Mouse (Mus musculus) adrenal gland, adult 8-10 months (tissue): ENCODE data around the gene Coro1c. TPM values are rescaled to one million over a fixed set of nuclear protein-coding genes. Genes with fewer than 3 reads are reported as not detected.
A peak's percentile ranks its signal among the peaks of the same experiment; 100 is the strongest.

Source experiments
- DNase-seq: peaks from one replicate; pipeline ENCODE4 v3.0.0; 2022
- total RNA-seq, 4 experiments: library from RNA; stranded (reverse); gene quantifications; 2 replicates each; pipeline ENCODE4 v1.2.4; 2022

Gene Coro1c
- total RNA-seq, 4 experiments from 2014 or later = 47.0 to 99.8 (median 77.0) TPM

GRCm38 (mm10) chr5:113883384-113883771 lies 25.2 kb downstream of the Coro1c start:
- DNase-seq = no peak

GRCm38 (mm10) chr5:113882566-113883383 lies 25.8 kb downstream of the Coro1c start:
- DNase-seq = no peak

- DNase-seq = no peak
These were observed 27.4 kb downstream of the Coro1c start for GRCm38 (mm10) chr5:113881136-113881535.

- no peak for DNase-seq
These were observed 29.5 kb downstream of the Coro1c start for GRCm38 (mm10) chr5:113878943-113879617.

GRCm38 (mm10) chr5:113877565-113877964 lies 31.0 kb downstream of the Coro1c start:
- DNase-seq = no peak

- DNase-seq = no peak
These were observed 32.4 kb downstream of the Coro1c start for GRCm38 (mm10) chr5:113876176-113876575.

- DNase-seq = no peak
These were observed 32.9 kb downstream of the Coro1c start for GRCm38 (mm10) chr5:113875625-113876024.

GRCm38 (mm10) chr5:113874063-113875024 lies 34.2 kb downstream of the Coro1c start:
- no peak for DNase-seq

GRCm38 (mm10) chr5:113872936-113873912 lies 35.3 kb downstream of the Coro1c start:
- peak; percentile 76 for DNase-seq

GRCm38 (mm10) chr5:113871903-113872548 lies 36.5 kb downstream of the Coro1c start:
- no peak for DNase-seq

- no peak for DNase-seq
These were observed 38.0 kb downstream of the Coro1c start for GRCm38 (mm10) chr5:113870393-113871040.

- peak; percentile 46 for DNase-seq
These were observed 39.4 kb downstream of the Coro1c start for GRCm38 (mm10) chr5:113869132-113869531.

GRCm38 (mm10) chr5:113864992-113865391 lies 43.6 kb downstream of the Coro1c start:
- DNase-seq = no peak

GRCm38 (mm10) chr5:113863994-113864393 lies 44.6 kb downstream of the Coro1c start:
- DNase-seq = no peak

GRCm38 (mm10) chr5:113862418-113862817 lies 46.1 kb downstream of the Coro1c start:
- DNase-seq = no peak

GRCm38 (mm10) chr5:113861294-113861693 lies 47.3 kb downstream of the Coro1c start:
- DNase-seq = no peak

GRCm38 (mm10) chr5:113858971-113859370 lies 49.6 kb downstream of the Coro1c start:
- DNase-seq = no peak

- DNase-seq = no peak
These were observed 50.0 kb downstream of the Coro1c start for GRCm38 (mm10) chr5:113858550-113858949.

GRCm38 (mm10) chr5:113857631-113858030 lies 50.9 kb downstream of the Coro1c start:
- no peak for DNase-seq

- DNase-seq = no peak
These were observed 51.9 kb downstream of the Coro1c start for GRCm38 (mm10) chr5:113856631-113857030.
